Mouse (Mus musculus) C2C12 (cell line): Measurements from ENCODE around the gene Sf3b2.

Experiments
- CEBPB ChIP-seq: IDR thresholded peaks from one replicate; pipeline ENCODE4 v1.6.1; 2011; ENCODE audit warnings: low read depth, mild to moderate bottlenecking, control low read depth, moderate library complexity
- CTCF ChIP-seq: IDR thresholded peaks from one replicate; pipeline ENCODE4 v1.5.1; 2011; ENCODE audit not compliant: control insufficient read depth, insufficient read depth, insufficient read length
- FOSL1 ChIP-seq: IDR thresholded peaks from one replicate; pipeline ENCODE4 v1.8.0; 2011; ENCODE audit warnings: mild to moderate bottlenecking, low read length; ENCODE audit not compliant: poor library complexity, insufficient read depth, severe bottlenecking
- MAX ChIP-seq: IDR thresholded peaks from one replicate; pipeline ENCODE4 v1.6.1; 2011; ENCODE audit warnings: mild to moderate bottlenecking, control low read depth
- MYOD1 ChIP-seq: IDR thresholded peaks from one replicate; pipeline ENCODE4 v1.6.1; 2011; ENCODE audit warnings: low read depth; ENCODE audit not compliant: control insufficient read depth, insufficient read length
- MYOG ChIP-seq: IDR thresholded peaks from one replicate; pipeline ENCODE4 v1.6.1; 2011; ENCODE audit not compliant: control insufficient read depth, insufficient read length; ENCODE audit errors: extremely low read depth
- USF1 ChIP-seq: IDR thresholded peaks from one replicate; pipeline ENCODE4 v1.6.1; 2011; ENCODE audit warnings: low read depth, mild to moderate bottlenecking, control low read depth, moderate library complexity

- TF ChIP-seq CTCF (no peak), MYOG (no peak), FOSL1 (no peak), MAX (no peak), USF1 (no peak), CEBPB (no peak), MYOD1 (no peak)
Observed at GRCm38 (mm10) chr19:5224077-5224476, 71.2 kb downstream of the Sf3b2 start.
